Mouse (Mus musculus): ENCODE measurements at regions not wholly inside any gene's neighbourhood (a gene's known extent, or its start where the extent isn't known, plus 50 kb on each side); places are given as distances from the start of the nearest gene placed in this dataset.

DNA sequence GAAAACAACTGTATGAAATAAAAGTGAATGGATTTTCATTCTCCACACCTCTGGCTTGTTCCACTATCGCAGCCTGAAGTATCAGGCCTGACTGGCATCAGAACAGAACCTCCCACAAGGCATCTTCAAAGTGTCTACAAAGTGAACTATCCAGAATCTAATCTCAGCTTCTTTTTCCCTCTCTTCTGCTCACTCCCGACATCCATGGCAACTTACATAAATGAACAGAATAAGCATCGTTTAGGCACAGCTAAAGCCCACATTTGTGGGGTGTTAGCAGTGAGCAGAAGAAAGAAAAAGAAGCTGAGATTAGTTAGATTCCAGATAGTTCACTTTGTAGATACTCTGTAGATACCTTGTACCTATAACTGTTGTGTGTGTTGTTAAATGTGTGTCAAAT lies 182.0 kb downstream of the Lmo4 start:
- no peaks in the 10 kb centered on the region for H3K9me3 ChIP-seq (ENCODE audit: control insufficient read depth, low read length)
- H3K4me3 ChIP-seq (ENCODE audit: control insufficient read depth in 1 of 2, insufficient read depth in 1 of 2, low read depth in 1 of 2, low read length in 2 of 2) = no peak overlapping the region
- no peak for ATAC-seq (ENCODE audit: insufficient number of reproducible peaks, insufficient read depth, low FRiP score, low read depth)
- WGBS = 80% methylated on average over 3 of the region's 3 CpGs
- no peak overlapping the region for H3K9ac ChIP-seq (ENCODE audit: low read length)
- no peak overlapping the region for H3K4me2 ChIP-seq (ENCODE audit: low read length)
- no peak overlapping the region for H3K27ac ChIP-seq (replicated peaks in 1 of 2; ENCODE audit: control insufficient read depth in 1 of 2, insufficient read depth in 1 of 2, low read depth in 2 of 2, low read length in 2 of 2)
- no peaks in the 10 kb centered on the region for H3K27me3 ChIP-seq (ENCODE audit: control insufficient read depth, insufficient read depth, low read length)
- H3K36me3 ChIP-seq (ENCODE audit: control insufficient read depth, insufficient read depth, low read length) = no peaks in the 10 kb centered on the region
- peaks cover 3 to 4% of the 10 kb centered on the region in 2 experiments; a peak in 2 of 4 replicates for H3K4me1 ChIP-seq (ENCODE audit: control insufficient read depth in 2 of 2, insufficient read depth in 2 of 2, low read length in 2 of 2)

DNA sequence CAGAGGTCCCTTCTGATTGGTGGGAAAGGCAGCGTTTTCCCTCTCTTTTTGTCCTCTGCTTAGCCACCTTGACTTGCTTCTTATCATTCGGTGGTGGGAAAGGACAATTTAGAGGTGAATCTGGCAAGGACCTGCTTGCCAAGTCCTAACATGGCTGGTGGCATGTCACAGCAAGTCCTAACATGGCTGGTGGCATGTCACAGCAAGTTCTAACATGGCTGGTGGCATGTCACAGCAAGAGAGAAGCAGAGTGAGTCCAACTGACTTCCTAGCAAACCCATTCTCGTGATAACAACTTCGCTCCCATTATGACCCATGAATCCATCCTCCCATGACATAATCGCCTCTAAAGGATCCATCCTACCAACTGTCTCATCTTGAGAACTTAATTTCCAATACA lies 183.1 kb downstream of the Lmo4 start:
- WGBS = 85% methylated on average over 5 of the region's 5 CpGs
- no peaks in the 10 kb centered on the region for H3K9me3 ChIP-seq (ENCODE audit: control insufficient read depth, low read length)
- no peak overlapping the region for H3K4me3 ChIP-seq (ENCODE audit: control insufficient read depth in 1 of 2, insufficient read depth in 1 of 2, low read depth in 1 of 2, low read length in 2 of 2)
- peaks cover 3 to 4% of the 10 kb centered on the region in 2 experiments; a peak in 2 of 4 replicates for H3K4me1 ChIP-seq (ENCODE audit: control insufficient read depth in 2 of 2, insufficient read depth in 2 of 2, low read length in 2 of 2)
- ATAC-seq (ENCODE audit: insufficient number of reproducible peaks, insufficient read depth, low FRiP score, low read depth) = no peak
- no peaks in the 10 kb centered on the region for H3K36me3 ChIP-seq (ENCODE audit: control insufficient read depth, insufficient read depth, low read length)
- H3K27me3 ChIP-seq (ENCODE audit: control insufficient read depth, insufficient read depth, low read length) = no peaks in the 10 kb centered on the region
- H3K27ac ChIP-seq (replicated peaks in 1 of 2; ENCODE audit: control insufficient read depth in 1 of 2, insufficient read depth in 1 of 2, low read depth in 2 of 2, low read length in 2 of 2) = no peak overlapping the region
- no peak overlapping the region for H3K4me2 ChIP-seq (ENCODE audit: low read length)
- H3K9ac ChIP-seq (ENCODE audit: low read length) = no peak overlapping the region

DNA sequence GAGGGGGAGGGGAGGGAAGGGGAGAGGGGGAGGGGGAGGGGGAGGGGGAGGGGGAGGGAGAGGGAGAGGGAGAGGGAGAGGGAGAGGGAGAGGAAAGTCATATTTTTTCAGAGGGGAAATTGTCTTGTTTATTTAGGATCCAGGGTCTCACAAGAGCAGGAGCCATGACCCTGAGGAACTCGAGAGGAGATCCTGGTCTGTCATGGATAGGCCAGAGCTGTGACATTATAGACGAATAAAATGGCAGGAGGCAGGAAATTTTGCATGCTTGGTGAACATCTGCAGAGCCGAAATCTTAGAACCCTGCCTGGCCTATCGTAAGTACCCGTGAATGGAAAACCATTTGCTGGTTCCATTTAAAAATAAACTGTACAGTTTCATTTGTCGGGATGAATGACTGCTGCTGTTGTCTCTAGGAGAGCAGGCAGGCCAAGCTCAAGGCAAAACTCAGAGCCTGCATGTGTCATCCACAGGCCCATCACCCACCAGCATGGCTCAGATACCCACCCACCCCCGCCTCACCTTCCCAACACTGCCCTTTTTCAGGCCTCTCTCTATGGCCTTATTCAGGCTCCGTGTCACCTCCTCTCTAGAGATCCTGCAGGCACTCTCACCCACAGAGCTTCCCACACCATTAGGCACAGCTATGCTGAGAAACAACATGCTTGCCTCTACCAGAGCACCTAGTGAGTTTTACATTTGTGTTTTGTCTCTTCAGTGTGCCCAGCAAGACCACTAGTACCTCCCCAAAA lies 184.7 kb downstream of the Lmo4 start:
- H3K27me3 ChIP-seq (ENCODE audit: control insufficient read depth, insufficient read depth, low read length) = no peaks in the 10 kb centered on the region
- H3K36me3 ChIP-seq (ENCODE audit: control insufficient read depth, insufficient read depth, low read length) = no peaks in the 10 kb centered on the region
- H3K4me2 ChIP-seq (ENCODE audit: low read length) = no peak overlapping the region
- no peak overlapping the region for H3K9ac ChIP-seq (ENCODE audit: low read length)
- no peak overlapping the region for H3K27ac ChIP-seq (replicated peaks in 1 of 2; ENCODE audit: control insufficient read depth in 1 of 2, insufficient read depth in 1 of 2, low read depth in 2 of 2, low read length in 2 of 2)
- no peak for ATAC-seq (ENCODE audit: insufficient number of reproducible peaks, insufficient read depth, low FRiP score, low read depth)
- WGBS = 65% methylated on average over 8 of the region's 8 CpGs
- no peak overlapping the region for H3K4me3 ChIP-seq (ENCODE audit: control insufficient read depth in 1 of 2, insufficient read depth in 1 of 2, low read depth in 1 of 2, low read length in 2 of 2)
- H3K4me1 ChIP-seq (ENCODE audit: control insufficient read depth in 2 of 2, insufficient read depth in 2 of 2, low read length in 2 of 2) = peaks cover 3 to 4% of the 10 kb centered on the region in 2 experiments; a peak in 2 of 4 replicates
- no peaks in the 10 kb centered on the region for H3K9me3 ChIP-seq (ENCODE audit: control insufficient read depth, low read length)

DNA sequence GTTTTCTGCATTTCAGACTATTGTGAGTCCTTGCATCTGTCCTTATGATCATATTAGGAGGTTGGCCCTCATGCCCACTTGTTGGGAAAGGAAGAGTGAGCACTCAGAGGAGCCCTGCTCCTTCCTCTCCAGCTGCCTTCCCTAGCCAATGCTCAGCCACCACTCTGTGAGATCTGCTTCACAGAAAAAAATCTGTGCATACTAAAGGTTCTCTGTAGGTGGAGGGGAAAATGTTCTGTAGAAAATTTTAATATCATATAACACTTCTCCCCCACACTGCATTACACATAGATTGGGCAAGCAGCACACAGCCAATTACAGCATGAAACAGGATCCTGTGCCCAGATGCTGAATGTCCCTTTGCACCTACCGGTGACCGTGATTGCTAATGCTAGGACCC lies 185.7 kb downstream of the Lmo4 start:
- Histone ChIP-seq H3K4me1 (ENCODE audit: control insufficient read depth in 2 of 2, insufficient read depth in 2 of 2, low read length in 2 of 2) (peaks cover 3 to 4% of the 10 kb centered on the region in 2 experiments; a peak in 2 of 4 replicates), H3K27ac (replicated peaks in 1 of 2; ENCODE audit: control insufficient read depth in 1 of 2, insufficient read depth in 1 of 2, low read depth in 2 of 2, low read length in 2 of 2) (no peak overlapping the region), H3K9me3 (ENCODE audit: control insufficient read depth, low read length) (no peaks in the 10 kb centered on the region), H3K4me3 (ENCODE audit: control insufficient read depth in 1 of 2, insufficient read depth in 1 of 2, low read depth in 1 of 2, low read length in 2 of 2) (no peak overlapping the region), H3K27me3 (ENCODE audit: control insufficient read depth, insufficient read depth, low read length) (no peaks in the 10 kb centered on the region), H3K4me2 (ENCODE audit: low read length) (no peak overlapping the region), H3K36me3 (ENCODE audit: control insufficient read depth, insufficient read depth, low read length) (no peaks in the 10 kb centered on the region), H3K9ac (ENCODE audit: low read length) (no peak overlapping the region)
- 88% methylated on average over 2 of the region's 2 CpGs for WGBS
- ATAC-seq (ENCODE audit: insufficient number of reproducible peaks, insufficient read depth, low FRiP score, low read depth) = no peak

DNA sequence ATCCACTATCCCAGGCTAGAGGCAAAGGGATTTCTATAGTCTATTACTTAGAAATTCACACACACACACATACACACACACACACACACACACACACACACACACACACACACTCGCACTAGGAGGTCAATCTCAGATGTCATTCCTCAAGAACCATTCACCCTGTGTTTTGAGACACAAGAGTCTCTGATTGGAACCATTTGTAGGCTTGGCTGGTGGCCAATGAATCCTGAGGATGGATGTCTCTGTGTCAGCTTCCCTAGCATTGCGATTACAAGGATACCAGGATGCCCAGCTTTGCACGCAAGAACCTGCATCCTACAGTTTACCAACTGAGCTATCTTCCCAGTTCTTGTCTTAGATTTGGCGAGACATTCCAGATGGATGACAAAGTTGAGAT lies 186.5 kb downstream of the Lmo4 start:
- Histone ChIP-seq H3K27me3 (ENCODE audit: control insufficient read depth, insufficient read depth, low read length) (no peaks in the 10 kb centered on the region), H3K9me3 (ENCODE audit: control insufficient read depth, low read length) (no peaks in the 10 kb centered on the region), H3K4me3 (ENCODE audit: control insufficient read depth in 1 of 2, insufficient read depth in 1 of 2, low read depth in 1 of 2, low read length in 2 of 2) (no peak overlapping the region), H3K9ac (ENCODE audit: low read length) (no peak overlapping the region), H3K36me3 (ENCODE audit: control insufficient read depth, insufficient read depth, low read length) (no peaks in the 10 kb centered on the region), H3K27ac (replicated peaks in 1 of 2; ENCODE audit: control insufficient read depth in 1 of 2, insufficient read depth in 1 of 2, low read depth in 2 of 2, low read length in 2 of 2) (no peak overlapping the region), H3K4me2 (ENCODE audit: low read length) (no peak overlapping the region), H3K4me1 (ENCODE audit: control insufficient read depth in 2 of 2, insufficient read depth in 2 of 2, low read length in 2 of 2) (peaks cover 3 to 4% of the 10 kb centered on the region in 2 experiments; a peak in 2 of 4 replicates)
- ATAC-seq (ENCODE audit: insufficient number of reproducible peaks, insufficient read depth, low FRiP score, low read depth) = no peak
- 64% methylated on average over 4 of the region's 4 CpGs for WGBS

DNA sequence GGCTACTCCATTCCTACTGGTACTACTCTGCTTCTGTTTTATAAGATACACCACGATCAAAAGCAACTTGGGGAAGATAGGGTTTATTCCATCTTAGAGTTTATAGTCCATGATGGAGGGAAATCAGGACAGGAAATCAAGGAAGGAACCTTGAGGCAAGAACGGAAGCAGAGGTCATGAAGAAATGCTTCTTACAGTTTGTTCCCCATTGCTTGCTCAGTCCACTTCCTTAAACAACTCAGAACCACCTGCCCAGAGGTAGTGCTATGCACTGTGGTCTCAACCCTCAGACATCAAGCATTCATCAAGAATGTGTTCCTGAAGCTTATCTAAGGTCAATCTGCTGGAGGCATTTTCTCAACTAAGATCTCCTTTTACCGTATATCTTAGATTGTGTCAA lies 189.8 kb downstream of the Lmo4 start:
- no peak for ATAC-seq (ENCODE audit: insufficient number of reproducible peaks, insufficient read depth, low FRiP score, low read depth)
- H3K4me3 ChIP-seq (ENCODE audit: control insufficient read depth in 1 of 2, insufficient read depth in 1 of 2, low read depth in 1 of 2, low read length in 2 of 2) = no peak overlapping the region
- H3K9me3 ChIP-seq (ENCODE audit: control insufficient read depth, low read length) = no peaks in the 10 kb centered on the region
- no peak overlapping the region for H3K27ac ChIP-seq (replicated peaks in 1 of 2; ENCODE audit: control insufficient read depth in 1 of 2, insufficient read depth in 1 of 2, low read depth in 2 of 2, low read length in 2 of 2)
- H3K4me2 ChIP-seq (ENCODE audit: low read length) = no peak overlapping the region
- WGBS = 84% methylated on average over 3 of the region's 3 CpGs
- H3K27me3 ChIP-seq (ENCODE audit: control insufficient read depth, insufficient read depth, low read length) = no peaks in the 10 kb centered on the region
- no peaks in the 10 kb centered on the region for H3K36me3 ChIP-seq (ENCODE audit: control insufficient read depth, insufficient read depth, low read length)
- no peak overlapping the region for H3K9ac ChIP-seq (ENCODE audit: low read length)
- H3K4me1 ChIP-seq (ENCODE audit: control insufficient read depth in 2 of 2, insufficient read depth in 2 of 2, low read length in 2 of 2) = peaks cover 3 to 10% of the 10 kb centered on the region in 2 experiments; a peak in 3 of 4 replicates

DNA sequence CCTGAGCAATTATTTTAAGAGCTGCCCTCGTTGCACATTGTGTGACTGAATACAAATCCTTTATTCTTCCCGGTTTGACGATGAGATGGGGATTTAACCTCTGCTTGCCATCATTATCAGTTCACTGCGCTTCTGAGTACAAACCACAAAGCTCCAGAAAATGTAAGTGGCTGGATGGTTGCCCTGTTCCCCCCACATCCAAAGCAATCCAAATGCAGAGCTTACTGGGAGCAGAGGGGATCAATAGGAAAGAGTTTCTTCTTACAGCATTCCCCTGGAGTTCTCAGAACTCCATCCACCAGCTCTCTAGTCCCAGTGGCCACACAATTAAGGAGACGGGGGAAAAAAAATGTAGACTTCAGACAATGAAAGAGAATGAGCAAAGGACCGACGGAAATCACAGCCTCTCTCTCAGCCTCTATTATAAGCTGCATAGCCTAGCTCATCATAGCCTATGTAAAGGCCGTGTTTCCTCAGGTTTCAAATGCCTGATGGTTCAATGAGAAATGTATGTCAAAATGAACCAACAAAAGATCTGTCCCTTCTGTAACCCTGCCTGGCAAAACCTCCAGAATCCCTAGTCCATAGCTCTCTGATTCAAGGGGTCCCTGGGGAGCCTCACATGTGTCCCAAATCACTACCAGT lies 191.4 kb downstream of the Lmo4 start:
- 62% methylated on average over 8 of the region's 8 CpGs for WGBS
- Histone ChIP-seq H3K4me1 (ENCODE audit: control insufficient read depth in 2 of 2, insufficient read depth in 2 of 2, low read length in 2 of 2) (peaks cover 3 to 10% of the 10 kb centered on the region in 2 experiments; a peak in 3 of 4 replicates), H3K36me3 (ENCODE audit: control insufficient read depth, insufficient read depth, low read length) (no peaks in the 10 kb centered on the region), H3K27me3 (ENCODE audit: control insufficient read depth, insufficient read depth, low read length) (no peaks in the 10 kb centered on the region), H3K4me3 (ENCODE audit: control insufficient read depth in 1 of 2, insufficient read depth in 1 of 2, low read depth in 1 of 2, low read length in 2 of 2) (no peak overlapping the region), H3K4me2 (ENCODE audit: low read length) (no peak overlapping the region), H3K9me3 (ENCODE audit: control insufficient read depth, low read length) (no peaks in the 10 kb centered on the region), H3K27ac (replicated peaks in 1 of 2; ENCODE audit: control insufficient read depth in 1 of 2, insufficient read depth in 1 of 2, low read depth in 2 of 2, low read length in 2 of 2) (no peak overlapping the region), H3K9ac (ENCODE audit: low read length) (no peak overlapping the region)
- ATAC-seq (ENCODE audit: insufficient number of reproducible peaks, insufficient read depth, low FRiP score, low read depth) = no peak

Data from heart, embryonic 14.5 days (tissue).